Mouse (Mus musculus) thymus, adult 2 months (tissue): ENCODE data around the gene Hexa.

Experiments
- CTCF ChIP-seq: fragments of 200-500 bp; IDR thresholded peaks from 2 replicates; pipeline ENCODE4 v1.5.1; 2012; ENCODE audit warnings: mild to moderate bottlenecking, control low read depth, low read length, moderate library complexity, borderline replicate concordance; ENCODE audit not compliant: control insufficient read depth, poor library complexity, insufficient read depth; ENCODE audit errors: extremely low read depth
- POLR2A ChIP-seq: fragments of 200-500 bp; IDR thresholded peaks from 2 replicates; pipeline ENCODE4 v1.6.1; 2012; ENCODE audit warnings: mild to moderate bottlenecking, low read length, control low read depth, moderate library complexity; ENCODE audit not compliant: control insufficient read depth, poor library complexity, insufficient read depth; ENCODE audit errors: extremely low read depth

DNA sequence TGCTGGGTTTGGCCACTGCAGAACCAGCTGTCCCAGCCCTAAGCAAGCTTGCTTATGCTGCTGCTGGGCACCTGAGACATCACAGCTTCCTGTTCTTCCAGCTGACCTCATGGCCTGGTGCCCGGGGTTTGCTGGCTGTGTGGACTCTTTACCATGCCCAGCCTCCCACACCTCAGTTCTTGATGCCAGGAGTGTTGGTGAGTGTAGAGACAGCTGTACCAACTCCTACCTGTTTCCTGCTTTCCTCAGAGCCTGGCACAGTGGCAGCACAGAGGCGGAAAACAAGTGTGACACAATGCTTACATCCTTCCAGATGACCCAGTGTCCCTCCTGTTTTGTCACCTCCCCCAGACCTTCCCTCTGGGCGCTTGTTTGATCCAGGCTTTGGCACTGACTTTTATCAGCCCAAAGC is 12.3 kb downstream of the Hexa start:
- TF ChIP-seq POLR2A (no peak), CTCF (no peak)
